ENCODE assay signal across 18 mouse cellular contexts in genomic region chr15:68417142-68417541, GRCm38 (mm10).
DNase-seq lines count a peak whose midpoint lies in the region; ATAC-seq and TF ChIP-seq lines count a peak whose summit lies in the region.
"Had no signal": no experiment of that assay in that cellular context is flagged by ENCODE, and none has a peak within 500 bp of the region (broad histone marks: within the 10 kb centered on the region; RNA-seq: fewer than 3 reads in every experiment).

No protein-coding gene starts in this region.

- 11% methylated on average over 1 of the region's 1 CpGs for WGBS in embryonic facial prominence, embryonic 11.5 days
- 21% methylated on average over 1 of the region's 1 CpGs for WGBS in embryonic facial prominence, embryonic 10.5 days
- WGBS in hindbrain, embryonic 11.5 days = 13% methylated on average over 1 of the region's 1 CpGs
- 21% methylated on average over 1 of the region's 1 CpGs for WGBS in hindbrain, postnatal 0 days

- TF ChIP-seq CTCF in hindbrain, postnatal 0 days (IDR thresholded peaks at IDR 0.05; ENCODE audit: low read depth) = no peak
- TF ChIP-seq CTCF in brain, embryonic 14.5 days (IDR thresholded peaks at IDR 0.05; ENCODE audit: borderline replicate concordance, extremely low read depth, insufficient read depth, insufficient read length) = no peak

- H3K27ac ChIP-seq in embryonic facial prominence, embryonic 11.5 days (replicated peaks; ENCODE audit: low read depth, low read length) = no peak overlapping the region
- no peak overlapping the region for H3K27ac ChIP-seq in embryonic facial prominence, embryonic 10.5 days (replicated peaks)
- no peak overlapping the region for H3K27ac ChIP-seq in hindbrain, embryonic 11.5 days (ENCODE audit: low read depth, low read length)
- H3K27ac ChIP-seq in hindbrain, postnatal 0 days = no peak overlapping the region
- H3K27ac ChIP-seq: gastrocnemius, adult 2 months; hindbrain, embryonic 13.5 days; intestine, embryonic 15.5 days had no signal

- no peak for TF ChIP-seq POLR2A in brain, embryonic 14.5 days (IDR thresholded peaks at IDR 0.05; ENCODE audit: borderline replicate concordance, extremely low read depth, insufficient read depth, insufficient read length, poor library complexity, severe bottlenecking)

- no peak for ATAC-seq in embryonic facial prominence, embryonic 11.5 days (replicated peaks; ENCODE audit: insufficient number of reproducible peaks, low FRiP score, low TSS enrichment, low read depth)
- no peak for ATAC-seq in hindbrain, embryonic 11.5 days (ENCODE audit: low FRiP score)
- no peak for ATAC-seq in hindbrain, postnatal 0 days
- ATAC-seq: intestine, embryonic 15.5 days had no signal

- H3K9ac ChIP-seq in embryonic facial prominence, embryonic 11.5 days (replicated peaks; ENCODE audit: low read length) = no peak overlapping the region
- H3K9ac ChIP-seq in hindbrain, embryonic 11.5 days (ENCODE audit: low read depth, low read length) = no peak overlapping the region
- no peak overlapping the region for H3K9ac ChIP-seq in hindbrain, postnatal 0 days (replicated peaks; ENCODE audit: low read length)
- H3K9ac ChIP-seq: forebrain, embryonic 15.5 days; hindbrain, embryonic 13.5 days; intestine, embryonic 15.5 days had no signal

- H3K36me3 ChIP-seq in embryonic facial prominence, embryonic 11.5 days (replicated peaks; ENCODE audit: control insufficient read depth, insufficient read depth, low read depth, low read length) = no peaks in the 10 kb centered on the region
- no peaks in the 10 kb centered on the region for H3K36me3 ChIP-seq in embryonic facial prominence, embryonic 10.5 days (replicated peaks)
- no peaks in the 10 kb centered on the region for H3K36me3 ChIP-seq in hindbrain, embryonic 11.5 days (ENCODE audit: control insufficient read depth, insufficient read depth, low read length)
- no peaks in the 10 kb centered on the region for H3K36me3 ChIP-seq in hindbrain, postnatal 0 days (ENCODE audit: insufficient read depth, low read length)
- H3K36me3 ChIP-seq: forebrain, embryonic 15.5 days; hindbrain, embryonic 13.5 days; intestine, embryonic 15.5 days had no signal

- no peak overlapping the region for H3K4me2 ChIP-seq in embryonic facial prominence, embryonic 11.5 days (ENCODE audit: low read depth, low read length)
- H3K4me2 ChIP-seq in hindbrain, embryonic 11.5 days (replicated peaks; ENCODE audit: low read depth, low read length) = no peak overlapping the region
- H3K4me2 ChIP-seq in hindbrain, postnatal 0 days (ENCODE audit: low read depth, low read length) = no peak overlapping the region
- H3K4me2 ChIP-seq: forebrain, embryonic 15.5 days; hindbrain, embryonic 13.5 days; intestine, embryonic 15.5 days had no signal

- no peaks in the 10 kb centered on the region for H3K9me3 ChIP-seq in embryonic facial prominence, embryonic 11.5 days (replicated peaks; ENCODE audit: control insufficient read depth, low read length)
- H3K9me3 ChIP-seq in embryonic facial prominence, embryonic 10.5 days = no peaks in the 10 kb centered on the region
- H3K9me3 ChIP-seq in hindbrain, embryonic 11.5 days (ENCODE audit: control insufficient read depth, low read length) = no peaks in the 10 kb centered on the region
- no peaks in the 10 kb centered on the region for H3K9me3 ChIP-seq in hindbrain, postnatal 0 days (ENCODE audit: low read length)
- H3K9me3 ChIP-seq: forebrain, embryonic 15.5 days; hindbrain, embryonic 13.5 days; intestine, embryonic 15.5 days had no signal

- H3K4me1 ChIP-seq in embryonic facial prominence, embryonic 11.5 days (ENCODE audit: control insufficient read depth, insufficient read depth, low read length) = no peaks in the 10 kb centered on the region
- H3K4me1 ChIP-seq in embryonic facial prominence, embryonic 10.5 days = 0 out of 2 replicates have a peak, but pooled peaks cover 4% of the 10 kb centered on the region
- H3K4me1 ChIP-seq in hindbrain, embryonic 11.5 days (replicated peaks; ENCODE audit: control insufficient read depth, insufficient read depth, low read length) = no peaks in the 10 kb centered on the region
- H3K4me1 ChIP-seq in hindbrain, postnatal 0 days (ENCODE audit: insufficient read depth, low read length) = no peaks in the 10 kb centered on the region
- H3K4me1 ChIP-seq: hindbrain, embryonic 13.5 days; intestine, embryonic 15.5 days had no signal

- DNase-seq in embryonic facial prominence, embryonic 11.5 days (ENCODE audit: low spot score) = peak; percentile 40
- no peak for DNase-seq in embryonic facial prominence, embryonic 10.5 days (ENCODE audit: low spot score)
- DNase-seq in hindbrain, embryonic 11.5 days (ENCODE audit: low spot score) = peak; percentile 25
- no peak for DNase-seq in hindbrain, postnatal 0 days (ENCODE audit: low spot score)
- peak; percentile 35 for DNase-seq in brain, embryonic 14.5 days (ENCODE audit: low read depth)
- peak; percentile 23 for DNase-seq in mesoderm, embryonic 11.5 days (ENCODE audit: low read depth, low spot score)
- DNase-seq in right cerebral cortex, postnatal 25 days = no peak
- DNase-seq: adrenal gland, postnatal 10 days; cerebellum, adult 11-12 months; cerebellum, adult 9-10 months; cerebellum, postnatal 25 days; gastrocnemius, adult 2 months; gastrocnemius, postnatal 25 days; heart, postnatal 10 days; heart, postnatal 4 days had no signal

- H3K27me3 ChIP-seq in embryonic facial prominence, embryonic 11.5 days (ENCODE audit: control insufficient read depth, insufficient read depth, low read length) = no peaks in the 10 kb centered on the region
- no peaks in the 10 kb centered on the region for H3K27me3 ChIP-seq in embryonic facial prominence, embryonic 10.5 days (replicated peaks; ENCODE audit: low read depth, poor library complexity, severe bottlenecking)
- H3K27me3 ChIP-seq in hindbrain, embryonic 11.5 days (ENCODE audit: control insufficient read depth, insufficient read depth, low read length) = no peaks in the 10 kb centered on the region
- no peaks in the 10 kb centered on the region; the same call in 1 of the 2 replicates for H3K27me3 ChIP-seq in hindbrain, postnatal 0 days (ENCODE audit: insufficient read depth, low read length)
- H3K27me3 ChIP-seq: forebrain, embryonic 15.5 days; hindbrain, embryonic 13.5 days; intestine, embryonic 15.5 days had no signal

- no peak overlapping the region for H3K4me3 ChIP-seq in embryonic facial prominence, embryonic 11.5 days (ENCODE audit: low read depth, low read length)
- H3K4me3 ChIP-seq in embryonic facial prominence, embryonic 10.5 days = no peak overlapping the region
- H3K4me3 ChIP-seq in hindbrain, embryonic 11.5 days (ENCODE audit: low read depth, low read length) = no peak overlapping the region
- H3K4me3 ChIP-seq in hindbrain, postnatal 0 days (ENCODE audit: low read length) = no peak overlapping the region
- H3K4me3 ChIP-seq: forebrain, embryonic 15.5 days; gastrocnemius, adult 2 months; hindbrain, embryonic 13.5 days; intestine, embryonic 15.5 days had no signal

Comparison
In these comparisons a context has a peak if more than half of its experiments do, and no peak if none do; other contexts are left out.
1. DNase-seq: peak in embryonic facial prominence, embryonic 11.5 days (single experiment), hindbrain, embryonic 11.5 days (single experiment), brain, embryonic 14.5 days (single experiment) and mesoderm, embryonic 11.5 days (single experiment); none in embryonic facial prominence, embryonic 10.5 days (single experiment), hindbrain, postnatal 0 days (single experiment) and right cerebral cortex, postnatal 25 days (single experiment).